Mouse (Mus musculus): Measurements from ENCODE around the gene Alpl.

- no peak for TF ChIP-seq POLR2A (IDR thresholded peaks at IDR 0.05; ENCODE audit: insufficient read length, low read depth)
- TF ChIP-seq E2F4 (IDR thresholded peaks at IDR 0.05; ENCODE audit: insufficient read depth) = no peak
- no peak for TF ChIP-seq MAX (IDR thresholded peaks at IDR 0.05; ENCODE audit: low read depth)
- no peak for TF ChIP-seq TCF12 (IDR thresholded peaks at IDR 0.05; ENCODE audit: insufficient read depth, poor library complexity, severe bottlenecking)
- TF ChIP-seq MYOG (IDR thresholded peaks at IDR 0.05; ENCODE audit: control insufficient read depth in 1 of 3, insufficient read depth in 1 of 3, insufficient read length in 2 of 3, low read depth in 2 of 3) = no peak
- TF ChIP-seq USF1 (IDR thresholded peaks at IDR 0.05; ENCODE audit: low read depth) = no peak
- TF ChIP-seq MYOD1 (IDR thresholded peaks at IDR 0.05; ENCODE audit: control insufficient read depth in 1 of 3, insufficient read length in 2 of 3, low read depth in 2 of 3) = no peak
- no peak for TF ChIP-seq CEBPB (IDR thresholded peaks at IDR 0.05; ENCODE audit: insufficient read depth, poor library complexity, severe bottlenecking)
- TF ChIP-seq REST (IDR thresholded peaks at IDR 0.05; ENCODE audit: insufficient read depth, insufficient read length) = no peak
- no peak for TF ChIP-seq POLR2AphosphoS2 (IDR thresholded peaks at IDR 0.05; ENCODE audit: insufficient read length, low read depth)
- no peak for TF ChIP-seq SRF (IDR thresholded peaks at IDR 0.05; ENCODE audit: control insufficient read depth, insufficient read length, low read depth)
- no peak for TF ChIP-seq TCF3 (IDR thresholded peaks at IDR 0.05; ENCODE audit: insufficient read length, low read depth)
These were observed 8.4 kb downstream of the Alpl start for GRCm38 (mm10) chr4:137787589-137788289.

Measured in myocyte (in vitro differentiated cells).